Comparison of ENCODE assay signal across 21 mouse cellular contexts in the genomic region with DNA sequence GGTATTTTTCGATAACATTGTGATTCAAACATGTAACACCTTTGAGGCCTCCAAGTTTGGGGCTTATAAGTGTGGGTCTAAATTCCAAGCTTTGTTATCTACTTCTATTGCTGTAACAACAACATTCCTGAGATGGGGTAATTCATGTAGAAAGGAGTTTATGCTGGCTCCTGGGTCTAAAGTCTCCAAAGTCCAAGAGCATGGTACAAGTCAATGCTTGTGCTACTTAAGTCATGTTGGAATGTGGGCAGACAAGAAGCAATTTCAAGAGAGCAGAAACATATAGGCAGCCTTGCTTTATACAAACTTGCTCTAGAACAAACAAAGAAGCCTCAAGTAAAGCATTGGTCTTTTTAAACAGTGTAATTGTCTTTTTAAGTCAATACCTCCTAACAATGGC. TPM values are rescaled to one million over a fixed set of nuclear protein-coding genes. Genes with fewer than 3 reads are reported as not detected.
"Had no signal": no experiment of that assay in that cellular context is flagged by ENCODE, and none has a peak within 500 bp of the region (broad histone marks: within the 10 kb centered on the region; RNA-seq: fewer than 3 reads in every experiment).

No protein-coding gene starts in this region.

- H3K4me2 ChIP-seq: limb, embryonic 13.5 days; liver, embryonic 12.5 days; liver, embryonic 15.5 days; midbrain, embryonic 11.5 days had no signal

- H3K9ac ChIP-seq: limb, embryonic 13.5 days; liver, embryonic 12.5 days; liver, embryonic 15.5 days had no signal

- H3K27me3 ChIP-seq: limb, embryonic 13.5 days; liver, embryonic 12.5 days; liver, embryonic 15.5 days had no signal

- H3K4me1 ChIP-seq: limb, embryonic 10.5 days; limb, embryonic 13.5 days; liver, embryonic 12.5 days; liver, embryonic 15.5 days had no signal

- DNase-seq: kidney, adult 18-20 months; kidney, postnatal 25 days; layer of hippocampus, adult 9-11 months; liver; lung, adult 18-20 months; lung, postnatal 4 days; midbrain, embryonic 14.5 days; right cerebral cortex, adult 18-20 months; right cerebral cortex, postnatal 14 days; right cerebral cortex, postnatal 4 days; thymus, adult 2 months; thymus, postnatal 14 days; thymus, postnatal 4 days had no signal

- H3K9me3 ChIP-seq: limb, embryonic 10.5 days; limb, embryonic 13.5 days; liver, embryonic 12.5 days; liver, embryonic 15.5 days had no signal

- H3K4me3 ChIP-seq: layer of hippocampus, adult 2 months; limb, embryonic 10.5 days; limb, embryonic 13.5 days; liver, embryonic 12.5 days; liver, embryonic 15.5 days had no signal

- ATAC-seq: liver, embryonic 12.5 days had no signal

- H3K27ac ChIP-seq: kidney, postnatal 0 days; layer of hippocampus, adult 2 months; limb, embryonic 10.5 days; limb, embryonic 13.5 days; liver, embryonic 12.5 days; liver, embryonic 15.5 days; stomach, postnatal 0 days had no signal

- H3K36me3 ChIP-seq: limb, embryonic 10.5 days; limb, embryonic 13.5 days; liver, embryonic 12.5 days; liver, embryonic 15.5 days had no signal

RNA-seq across cellular contexts. Expression of gene Sstr1, which starts 12.8 kb away (rescaled TPM):
- polyA plus RNA-seq: liver, embryonic 12.5 days; liver, embryonic 15.5 days had no signal
